Mouse (Mus musculus) cerebellum, adult 9-11 months (tissue): ENCODE measurements around the gene Armh3.
A peak's percentile ranks its signal among the peaks of the same experiment; 100 is the strongest.

Experiments used
- DNase-seq: peaks from one replicate; pipeline ENCODE4 v3.0.0; 2022

Gene Armh3

DNA sequence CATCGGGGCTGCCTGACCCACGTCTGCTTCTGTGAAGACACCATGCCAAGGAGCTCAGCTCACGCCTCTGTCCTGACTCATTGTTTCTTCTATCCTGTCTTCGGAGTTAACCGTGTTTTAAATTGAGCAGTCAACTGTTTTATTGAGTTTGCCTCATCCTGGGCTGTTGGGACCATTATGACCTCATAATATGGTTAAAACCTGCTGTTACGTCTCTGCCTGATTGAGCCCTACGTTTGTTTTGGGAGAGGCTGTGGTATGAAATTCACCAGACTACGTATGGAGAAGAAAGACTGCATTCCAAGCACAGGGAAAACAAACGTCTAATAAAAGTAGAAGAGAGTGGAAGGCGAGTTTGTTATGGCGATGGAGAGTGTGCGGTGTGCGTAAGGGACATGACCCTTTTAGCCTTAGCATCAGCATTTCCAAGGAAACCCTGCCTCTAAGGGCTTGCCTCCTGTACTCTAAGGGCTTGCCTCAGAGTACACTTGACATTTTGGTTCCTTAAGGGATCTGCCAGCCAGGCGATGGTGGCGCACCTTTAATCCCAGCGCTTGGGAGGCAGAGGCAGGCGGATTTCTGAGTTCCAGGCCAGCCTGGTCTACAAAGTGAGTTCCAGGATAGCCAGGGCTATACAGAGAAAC is 214.2 kb downstream of the Armh3 start:
- DNase-seq: peak; percentile 49

DNA sequence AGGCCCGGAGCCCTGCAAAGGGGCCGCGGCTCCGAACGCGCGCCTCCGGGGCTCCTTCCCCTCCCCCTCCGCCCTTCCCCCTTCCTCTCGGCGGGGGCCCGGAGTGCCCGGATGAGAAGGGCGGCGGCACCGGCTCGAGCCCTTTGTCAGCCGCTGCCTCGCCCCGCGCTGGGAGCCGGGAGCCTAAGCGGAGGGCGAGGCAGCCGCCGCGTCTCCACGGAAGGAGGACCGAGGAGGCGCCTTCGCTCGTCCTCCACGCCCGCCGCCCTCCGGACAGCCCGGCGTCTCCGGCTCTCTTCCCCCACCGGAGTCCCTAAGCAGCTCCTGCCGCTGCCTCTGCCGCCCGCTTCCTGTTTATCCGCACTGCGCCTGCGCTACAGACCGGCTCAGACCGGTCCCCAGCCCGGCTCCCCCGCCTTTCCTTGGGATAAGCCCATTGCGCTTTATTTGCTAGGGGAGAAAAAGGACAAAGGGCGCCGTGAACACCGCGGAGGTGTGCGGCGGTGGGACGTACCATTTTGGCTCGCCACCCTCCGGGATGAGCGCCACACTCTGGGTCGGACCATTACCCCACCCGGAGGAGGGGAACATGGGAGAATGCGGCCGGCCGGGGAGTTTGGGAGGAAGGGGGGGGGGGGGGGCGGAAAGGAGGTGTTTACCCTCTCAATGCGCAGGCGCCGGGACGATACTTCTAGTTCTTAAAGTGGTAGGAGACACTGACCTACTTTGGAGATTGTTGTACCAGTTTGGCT is 214.9 kb downstream of the Armh3 start, which contains the start of gene Mgea5:
Gene Mgea5 (minus strand): TSS at position 657 of the 752 bp plus-strand sequence.
- peak; percentile 100 for DNase-seq

DNA sequence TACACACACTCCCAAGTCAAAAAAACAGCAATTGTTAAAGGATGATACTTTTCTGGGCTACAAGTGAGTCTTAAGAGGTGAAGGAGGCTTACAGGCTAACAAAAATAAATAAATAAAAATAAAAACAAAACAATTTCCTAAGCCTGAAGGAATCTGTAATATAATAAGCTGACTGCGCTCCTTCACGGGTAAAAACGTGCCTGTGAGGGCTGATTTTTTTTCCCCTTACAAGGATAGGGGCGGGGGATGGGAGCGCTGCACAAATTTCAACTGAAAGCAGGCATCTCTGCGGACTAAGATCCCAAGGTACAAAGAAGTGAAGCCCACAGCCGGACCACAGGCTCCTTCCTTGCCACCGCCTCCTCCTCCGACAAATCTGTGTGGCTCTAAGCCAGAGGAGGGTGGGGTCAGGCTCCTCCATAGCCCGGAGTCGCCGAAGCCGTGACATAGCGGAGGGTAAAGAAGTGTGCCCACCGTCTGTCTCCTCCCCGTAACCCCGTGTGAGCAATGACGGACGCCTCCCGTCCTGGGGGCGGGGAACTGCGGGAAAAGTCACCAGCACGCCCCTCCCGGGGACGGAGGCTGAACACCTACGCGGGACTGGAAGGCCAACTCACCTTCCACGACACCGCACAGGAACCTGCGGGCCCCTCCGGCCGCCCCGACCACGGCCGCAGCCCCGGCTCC is 215.8 kb downstream of the Armh3 start:
- DNase-seq: peak; percentile 84

DNA sequence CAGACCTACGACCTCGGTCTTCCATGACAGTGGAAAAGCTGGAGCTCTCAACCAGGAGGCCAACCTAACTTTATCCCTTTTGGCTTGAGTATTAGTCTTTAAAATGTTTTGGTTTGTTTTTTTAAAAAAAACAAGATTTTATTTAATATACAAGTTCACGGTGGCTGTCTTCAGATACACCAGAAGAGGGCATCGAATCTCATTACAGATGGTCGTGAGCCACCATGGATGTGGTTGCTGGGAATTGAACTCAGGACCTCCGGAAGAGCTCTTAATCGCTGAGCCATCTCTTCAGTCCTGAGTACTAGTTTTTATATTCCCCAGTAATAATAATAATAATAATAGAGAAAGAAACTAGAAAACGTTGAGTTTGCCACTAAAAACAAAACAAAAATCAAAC is 216.6 kb downstream of the Armh3 start:
- no peak for DNase-seq

DNA sequence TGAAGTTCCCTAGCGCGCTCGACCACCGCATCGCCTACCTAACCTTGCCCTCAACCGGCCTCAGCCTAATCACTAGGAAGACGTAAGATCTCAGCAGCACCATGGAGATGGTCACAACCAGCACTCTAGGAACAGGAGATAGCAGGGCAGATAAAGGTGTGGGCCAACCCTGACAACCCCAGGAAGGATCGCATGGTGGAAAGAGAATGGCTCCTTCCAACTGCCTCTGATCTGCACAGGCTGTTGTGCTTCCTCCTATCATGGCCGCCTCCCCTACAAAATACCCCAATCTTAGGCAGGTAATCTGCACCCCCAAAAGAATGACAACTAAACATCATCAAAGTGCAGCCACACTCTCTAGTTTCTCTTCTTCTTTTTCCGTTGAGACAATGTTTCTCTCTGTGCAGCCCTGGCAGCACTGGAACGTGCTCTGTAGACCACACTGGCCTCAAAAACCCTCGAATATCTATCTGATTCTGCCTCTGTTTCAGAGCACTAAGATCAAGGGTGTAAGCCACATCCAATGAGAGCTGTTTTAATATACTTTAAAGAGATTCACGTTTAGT is 217.9 kb downstream of the Armh3 start:
- no peak for DNase-seq

DNA sequence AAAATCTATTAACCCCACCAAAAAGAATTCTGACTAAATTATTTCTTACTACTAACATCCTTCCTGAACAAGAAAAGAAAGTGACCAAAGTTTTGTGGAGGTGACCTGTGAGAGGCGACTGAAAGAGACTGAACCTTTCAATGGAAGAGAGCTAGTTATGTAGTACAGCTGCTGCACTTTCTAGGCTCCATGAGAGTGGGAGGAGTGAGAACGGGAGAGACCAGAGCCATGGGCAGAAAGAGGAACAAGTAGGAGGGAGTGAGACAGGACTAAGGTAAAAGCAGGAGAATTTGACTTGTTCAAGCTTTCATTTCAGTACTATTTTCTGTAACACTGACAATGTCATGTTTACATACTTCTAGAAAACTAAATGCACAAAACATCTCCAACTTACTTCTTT is 222.8 kb downstream of the Armh3 start:
- DNase-seq: no peak

DNA sequence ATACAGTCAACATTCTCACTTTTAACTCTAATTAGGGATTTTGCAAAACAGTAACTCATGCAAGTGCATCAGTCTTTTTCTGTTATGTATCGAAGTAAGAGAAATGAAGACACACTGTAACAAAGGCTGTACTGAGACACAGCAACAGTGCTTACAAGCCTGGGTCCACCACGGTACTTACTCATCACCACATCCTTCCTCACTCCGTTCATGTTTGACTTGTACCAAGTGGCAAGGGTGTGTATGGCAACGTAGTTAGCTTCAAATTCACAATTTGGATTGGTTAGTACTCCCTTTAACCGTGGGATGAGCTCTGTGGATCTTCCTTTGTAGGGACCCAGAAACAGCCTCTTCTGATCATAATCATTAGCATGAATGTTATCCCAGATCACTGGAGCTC is 226.8 kb downstream of the Armh3 start:
- no peak for DNase-seq
